Mouse (Mus musculus) midbrain, postnatal 0 days (tissue): Measurements from ENCODE around the gene Dtnb. TPM values are rescaled to one million over a fixed set of nuclear protein-coding genes. Genes with fewer than 3 reads are reported as not detected.

ENCODE experiments used
- ATAC-seq: fragments of 200-750 bp; cut with Nextera tagmentation; 2 replicates; pipeline ENCODE4 v1.8.0; 2017; ENCODE audit warnings: moderate number of reproducible peaks, mild to moderate bottlenecking, moderate TSS enrichment, moderate library complexity; ENCODE audit not compliant: low FRiP score
- DNase-seq: peaks from one replicate; pipeline ENCODE4 v3.0.0-alpha.2; 2015; ENCODE audit warnings: low spot score
- H3K27ac ChIP-seq: fragments of 300-500 bp; sonication (generic); 2 replicates; pipeline ENCODE4 v1.5.1; 2014; ENCODE audit warnings: low read depth, mild to moderate bottlenecking, low read length, mixed read lengths
- H3K27me3 ChIP-seq: fragments of 300-500 bp; sonication (generic); 2 replicates; pipeline ENCODE4 v1.6.1; 2014; ENCODE audit warnings: low read length, control low read depth, mixed read lengths; ENCODE audit not compliant: insufficient read depth
- H3K36me3 ChIP-seq: fragments of 300-500 bp; sonication (generic); 2 replicates; pipeline ENCODE4 v1.6.1; 2014; ENCODE audit warnings: low read length, control low read depth, mixed read lengths; ENCODE audit not compliant: insufficient read depth
- H3K4me1 ChIP-seq: fragments of 300-500 bp; sonication (generic); 2 replicates; pipeline ENCODE4 v1.6.1; 2014; ENCODE audit warnings: mild to moderate bottlenecking, control low read depth, antibody characterized with exemption, low read length, mixed read lengths; ENCODE audit not compliant: insufficient read depth
- H3K4me2 ChIP-seq: fragments of 300-500 bp; sonication (generic); 2 replicates; pipeline ENCODE4 v1.6.1; 2014; ENCODE audit warnings: low read depth, mild to moderate bottlenecking, low read length, mixed read lengths; ENCODE audit not compliant: poor library complexity, severe bottlenecking
- H3K4me3 ChIP-seq: fragments of 300-500 bp; sonication (generic); 2 replicates; pipeline ENCODE4 v1.5.1; 2014; ENCODE audit warnings: low read depth, mild to moderate bottlenecking, low read length, moderate library complexity
- H3K9ac ChIP-seq: fragments of 300-500 bp; sonication (generic); replicated peaks from 2 replicates; pipeline ENCODE4 v1.6.1; 2014; ENCODE audit warnings: mild to moderate bottlenecking, low read length, moderate library complexity, mixed read lengths; ENCODE audit not compliant: poor library complexity, severe bottlenecking
- H3K9me3 ChIP-seq: fragments of 300-500 bp; sonication (generic); 2 replicates; pipeline ENCODE4 v1.6.1; 2016; ENCODE audit warnings: low read length, control low read depth
- CTCF ChIP-seq: IDR thresholded peaks from 2 replicates; pipeline ENCODE4 v1.5.1; 2016; ENCODE audit warnings: antibody characterized with exemption, mild to moderate bottlenecking
- WGBS: fragments of 180-500 bp; shearing (Covaris S2); extraction: QIAGEN DNeasy Blood & Tissue Kit; methylation state at CpG from one replicate; pipeline ENCODE4 v1.1.7; 2014; 5-methylcytosine and 5-hydroxymethylcytosine counted together
- polyA plus RNA-seq: library from polyadenylated mRNA; unstranded; fragments of >200 nt; fragmentation: Nextera tagmentation; extraction: Ambion mirVana; gene quantifications from 2 replicates; pipeline ENCODE4 v1.2.1, GENCODE M21; 2015
- total RNA-seq: library from RNA; depleted of rRNA; stranded (reverse); fragments of >200 nt; gene quantifications from 2 replicates; pipeline ENCODE4 v1.2.3, GENCODE M21; 2014

Gene Dtnb
- total and polyA plus RNA-seq, 2 experiments from 2014 or later, result 52.0 to 57.3 TPM

DNA sequence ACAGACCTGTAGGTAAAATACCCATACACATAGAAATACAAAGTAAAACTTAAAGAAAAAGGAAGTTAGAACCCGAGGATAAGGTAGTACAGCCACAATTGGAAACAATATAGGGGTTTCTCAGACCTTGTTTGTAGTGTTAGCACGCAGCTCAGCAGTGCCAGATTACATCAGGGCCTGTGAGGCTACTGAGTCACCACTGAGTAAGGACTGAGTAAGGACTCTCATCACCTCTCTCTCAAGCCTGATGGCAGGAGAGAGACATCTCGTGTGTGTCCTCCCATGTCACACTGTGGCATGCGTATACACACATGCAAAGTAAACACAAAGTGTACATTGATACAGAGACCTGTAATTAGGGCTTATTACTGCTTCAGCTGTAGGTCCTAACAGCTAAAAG lies 175.4 kb downstream of the Dtnb start:
- no peak for TF ChIP-seq CTCF
- Histone ChIP-seq H3K4me1 (no peaks in the 10 kb centered on the region), H3K9ac (no peak overlapping the region), H3K4me3 (no peak overlapping the region), H3K36me3 (no peaks in the 10 kb centered on the region; the same call in 1 of the 2 replicates), H3K27ac (no peak overlapping the region), H3K4me2 (no peak overlapping the region), H3K9me3 (no peaks in the 10 kb centered on the region), H3K27me3 (no peaks in the 10 kb centered on the region)
- DNase-seq, result no peak
- no peak for ATAC-seq
- WGBS, result 88% methylated on average over 4 of the region's 4 CpGs

GRCm38 (mm10) chr12:3755522-3755921 lies 183.3 kb downstream of the Dtnb start:
- H3K4me1 ChIP-seq, result no peaks in the 10 kb centered on the region
- H3K4me3 ChIP-seq, result no peak overlapping the region
- H3K36me3 ChIP-seq, result peaks cover 9% of the 10 kb centered on the region
- no peaks in the 10 kb centered on the region for H3K27me3 ChIP-seq
- DNase-seq (no peak), ATAC-seq (no peak)
- H3K27ac ChIP-seq, result no peak overlapping the region
- 96% methylated on average over 6 of the region's 6 CpGs for WGBS
- no peak overlapping the region for H3K9ac ChIP-seq
- no peak overlapping the region for H3K4me2 ChIP-seq
- H3K9me3 ChIP-seq, result no peaks in the 10 kb centered on the region
- no peak for TF ChIP-seq CTCF

- no peak for TF ChIP-seq CTCF
- no peaks in the 10 kb centered on the region for H3K27me3 ChIP-seq
- 90% methylated on average over 3 of the region's 3 CpGs for WGBS
- H3K4me1 ChIP-seq, result no peaks in the 10 kb centered on the region
- H3K9ac ChIP-seq, result no peak overlapping the region
- H3K36me3 ChIP-seq, result peaks cover 9% of the 10 kb centered on the region
- DNase-seq, result no peak
- no peak for ATAC-seq
- no peak overlapping the region for H3K4me2 ChIP-seq
- H3K4me3 ChIP-seq, result no peak overlapping the region
- no peaks in the 10 kb centered on the region for H3K9me3 ChIP-seq
- no peak overlapping the region for H3K27ac ChIP-seq
These were observed 184.0 kb downstream of the Dtnb start for GRCm38 (mm10) chr12:3756216-3756615.

- Histone ChIP-seq H3K4me3 (no peak overlapping the region), H3K4me1 (no peaks in the 10 kb centered on the region), H3K27ac (no peak overlapping the region), H3K27me3 (no peaks in the 10 kb centered on the region), H3K36me3 (peaks cover 9% of the 10 kb centered on the region), H3K9ac (no peak overlapping the region), H3K9me3 (no peaks in the 10 kb centered on the region), H3K4me2 (no peak overlapping the region)
- ATAC-seq (no peak), DNase-seq (no peak)
- WGBS, result 86% methylated on average over 3 of the region's 3 CpGs
- TF ChIP-seq CTCF, result no peak
These were observed 185.9 kb downstream of the Dtnb start for GRCm38 (mm10) chr12:3758127-3758526.

- H3K9ac ChIP-seq, result no peak overlapping the region
These were observed 187.2 kb downstream of the Dtnb start for GRCm38 (mm10) chr12:3759419-3759818.

GRCm38 (mm10) chr12:3760876-3761590 lies 188.9 kb downstream of the Dtnb start:
- H3K9me3 ChIP-seq, result no peaks in the 10 kb centered on the region
- H3K27ac ChIP-seq, result peak overlapping the region; percentile 26; the same call in 1 of the 2 replicates
- no peaks in the 10 kb centered on the region for H3K36me3 ChIP-seq
- peak; percentile 62 for DNase-seq
- 59% methylated on average over 4 of the region's 4 CpGs for WGBS
- peak; percentile 71 for ATAC-seq
- no peak for TF ChIP-seq CTCF
- no peak overlapping the region for H3K4me3 ChIP-seq
- H3K9ac ChIP-seq, result no peak overlapping the region
- H3K27me3 ChIP-seq, result no peaks in the 10 kb centered on the region
- no peak overlapping the region for H3K4me2 ChIP-seq
- no peaks in the 10 kb centered on the region for H3K4me1 ChIP-seq

More at GRCm38 (mm10) chr12:3759419-3759818, 187.2 kb downstream of the Dtnb start:
- H3K36me3 ChIP-seq, result no peaks in the 10 kb centered on the region
- no peak for DNase-seq
- no peaks in the 10 kb centered on the region for H3K9me3 ChIP-seq
- H3K4me3 ChIP-seq, result no peak overlapping the region
- TF ChIP-seq CTCF, result peak; percentile 55
- H3K4me2 ChIP-seq, result no peak overlapping the region
- H3K27ac ChIP-seq, result no peak overlapping the region
- H3K27me3 ChIP-seq, result no peaks in the 10 kb centered on the region
- no peaks in the 10 kb centered on the region for H3K4me1 ChIP-seq
- 64% methylated on average over 4 of the region's 4 CpGs for WGBS
- no peak for ATAC-seq
